Mouse (Mus musculus) neural tube, embryonic 14.5 days (tissue): ENCODE results near the gene Tnfrsf13b. TPM values are rescaled to one million over a fixed set of nuclear protein-coding genes. Genes with fewer than 3 reads are reported as not detected.
"Not testable (repeated sequence)": the region's sequence is repeated elsewhere in the genome, so short reads cannot be mapped to it uniquely, and the experiment has no call there.

Experiments
- ATAC-seq: fragments of 200-750 bp; cut with Nextera tagmentation; 2 replicates; pipeline ENCODE4 v1.8.0; 2017; ENCODE audit warnings: low read depth, mild to moderate bottlenecking, moderate TSS enrichment, moderate library complexity
- H3K27ac ChIP-seq: fragments of 300-500 bp; sonication (generic); 2 replicates; pipeline ENCODE4 v1.5.1; 2014; ENCODE audit warnings: low read depth, mild to moderate bottlenecking, control low read depth, low read length, moderate library complexity, mixed read lengths
- H3K27me3 ChIP-seq: fragments of 300-500 bp; sonication (generic); 2 replicates; pipeline ENCODE4 v1.6.1; 2014; ENCODE audit warnings: low read length; ENCODE audit not compliant: control insufficient read depth, insufficient read depth
- H3K36me3 ChIP-seq: fragments of 300-500 bp; sonication (generic); 2 replicates; pipeline ENCODE4 v1.6.1; 2014; ENCODE audit warnings: low read length, mixed read lengths; ENCODE audit not compliant: control insufficient read depth, insufficient read depth
- H3K4me1 ChIP-seq: fragments of 300-500 bp; sonication (generic); 2 replicates; pipeline ENCODE4 v1.6.1; 2014; ENCODE audit warnings: low read length; ENCODE audit not compliant: control insufficient read depth, insufficient read depth
- H3K4me2 ChIP-seq: fragments of 300-500 bp; sonication (generic); 2 replicates; pipeline ENCODE4 v1.6.1; 2014; ENCODE audit warnings: mild to moderate bottlenecking, low read depth, low read length, control low read depth
- H3K4me3 ChIP-seq: fragments of 300-500 bp; sonication (generic); 2 replicates; pipeline ENCODE4 v1.5.1; 2014; ENCODE audit warnings: low read depth, low read length, control low read depth, mixed read lengths
- H3K9ac ChIP-seq: fragments of 300-500 bp; sonication (generic); replicated peaks from 2 replicates; pipeline ENCODE4 v1.6.1; 2014; ENCODE audit warnings: low read depth, mild to moderate bottlenecking, control low read depth, low read length, mixed read lengths
- H3K9me3 ChIP-seq: fragments of 300-500 bp; sonication (generic); 2 replicates; pipeline ENCODE4 v1.6.1; 2016; ENCODE audit warnings: low read length; ENCODE audit not compliant: control insufficient read depth
- WGBS: fragments of 180-500 bp; shearing (Covaris S2); extraction: QIAGEN DNeasy Blood & Tissue Kit; methylation state at CpG from one replicate; pipeline ENCODE4 v1.1.7; 2014; 5-methylcytosine and 5-hydroxymethylcytosine counted together
- polyA plus RNA-seq: library from polyadenylated mRNA; unstranded; fragments of >200 nt; fragmentation: Nextera tagmentation; extraction: Ambion mirVana; gene quantifications from 2 replicates; pipeline ENCODE4 v1.2.1, GENCODE M21; 2014

Gene Tnfrsf13b
- polyA plus RNA-seq, 1 experiment from 2014 or later = 0.67 TPM

- Histone ChIP-seq H3K9ac (no peak overlapping the region), H3K4me3 (no peak overlapping the region), H3K4me1 (no peaks in the 10 kb centered on the region), H3K9me3 (no peaks in the 10 kb centered on the region), H3K27ac (no peak overlapping the region), H3K27me3 (no peaks in the 10 kb centered on the region), H3K36me3 (no peaks in the 10 kb centered on the region), H3K4me2 (no peak overlapping the region)
- WGBS = 86% methylated on average over 8 of the region's 8 CpGs
- ATAC-seq = no peak
Observed at GRCm38 (mm10) chr11:61122769-61123288, 3.7 kb upstream of the Tnfrsf13b start.

- H3K9ac ChIP-seq = no peak overlapping the region
Observed at GRCm38 (mm10) chr11:61123886-61124285, 2.7 kb upstream of the Tnfrsf13b start.

GRCm38 (mm10) chr11:61125970-61126369 is 585 bp upstream of the Tnfrsf13b start:
- H3K4me2 ChIP-seq = no peak overlapping the region
- H3K27ac ChIP-seq = no peak overlapping the region
- H3K4me3 ChIP-seq = no peak overlapping the region
- ATAC-seq = no peak
- WGBS = 89% methylated on average over 5 of the region's 5 CpGs
- H3K36me3 ChIP-seq = no peaks in the 10 kb centered on the region
- H3K4me1 ChIP-seq = no peaks in the 10 kb centered on the region
- no peak overlapping the region for H3K9ac ChIP-seq
- H3K27me3 ChIP-seq = no peaks in the 10 kb centered on the region
- H3K9me3 ChIP-seq = no peaks in the 10 kb centered on the region

More at GRCm38 (mm10) chr11:61123886-61124285, 2.7 kb upstream of the Tnfrsf13b start:
- H3K4me3 ChIP-seq = no peak overlapping the region
- no peaks in the 10 kb centered on the region for H3K4me1 ChIP-seq
- H3K27ac ChIP-seq = no peak overlapping the region
- no peaks in the 10 kb centered on the region for H3K9me3 ChIP-seq
- no peaks in the 10 kb centered on the region for H3K36me3 ChIP-seq
- 75% methylated on average over 3 of the region's 3 CpGs for WGBS
- no peak overlapping the region for H3K4me2 ChIP-seq
- no peak for ATAC-seq
- H3K27me3 ChIP-seq = no peaks in the 10 kb centered on the region

- WGBS = 91% methylated on average over 8 of the region's 8 CpGs
- no peak overlapping the region for H3K4me2 ChIP-seq
- H3K9me3 ChIP-seq = no peaks in the 10 kb centered on the region
- H3K4me1 ChIP-seq = no peaks in the 10 kb centered on the region
- H3K4me3 ChIP-seq = no peak overlapping the region
- H3K27ac ChIP-seq = no peak overlapping the region
- no peak overlapping the region for H3K9ac ChIP-seq
- H3K27me3 ChIP-seq = no peaks in the 10 kb centered on the region
- ATAC-seq = no peak
- H3K36me3 ChIP-seq = no peaks in the 10 kb centered on the region
Observed at GRCm38 (mm10) chr11:61127421-61128055, 983 bp downstream of the Tnfrsf13b start.

GRCm38 (mm10) chr11:61129305-61129704 is 2.8 kb downstream of the Tnfrsf13b start:
- Histone ChIP-seq H3K36me3 (no peaks in the 10 kb centered on the region), H3K27me3 (no peaks in the 10 kb centered on the region), H3K4me2 (no peak overlapping the region), H3K4me3 (no peak overlapping the region), H3K9ac (no peak overlapping the region), H3K27ac (no peak overlapping the region), H3K9me3 (no peaks in the 10 kb centered on the region), H3K4me1 (no peaks in the 10 kb centered on the region)
- 57% methylated on average over 10 of the region's 10 CpGs for WGBS
- no peak for ATAC-seq

- H3K27me3 ChIP-seq, H3K4me1 ChIP-seq, H3K9ac ChIP-seq, H3K4me2 ChIP-seq, H3K9me3 ChIP-seq, H3K27ac ChIP-seq, H3K4me3 ChIP-seq, H3K36me3 ChIP-seq, ATAC-seq: not testable (repeated sequence)
- 93% methylated on average over 4 of the region's 4 CpGs for WGBS
Observed at GRCm38 (mm10) chr11:61130646-61131045, 4.1 kb downstream of the Tnfrsf13b start.

GRCm38 (mm10) chr11:61132943-61133342 is 6.4 kb downstream of the Tnfrsf13b start:
- Histone ChIP-seq H3K9ac (no peak overlapping the region), H3K27me3 (no peaks in the 10 kb centered on the region), H3K9me3 (no peaks in the 10 kb centered on the region), H3K4me1 (no peaks in the 10 kb centered on the region), H3K4me2 (no peak overlapping the region), H3K36me3 (no peaks in the 10 kb centered on the region), H3K27ac (no peak overlapping the region), H3K4me3 (no peak overlapping the region)
- WGBS = 82% methylated on average over 2 of the region's 2 CpGs
- ATAC-seq = no peak

GRCm38 (mm10) chr11:61141693-61142092 is 15.1 kb downstream of the Tnfrsf13b start:
- ATAC-seq = no peak
- WGBS = 85% methylated on average over 2 of the region's 2 CpGs
- H3K4me3 ChIP-seq = no peak overlapping the region
- H3K9me3 ChIP-seq = no peaks in the 10 kb centered on the region
- H3K4me1 ChIP-seq = no peaks in the 10 kb centered on the region
- H3K27ac ChIP-seq = no peak overlapping the region
- H3K4me2 ChIP-seq = no peak overlapping the region
- H3K36me3 ChIP-seq = no peaks in the 10 kb centered on the region
- H3K27me3 ChIP-seq = no peaks in the 10 kb centered on the region
- no peak overlapping the region for H3K9ac ChIP-seq

- H3K4me1 ChIP-seq = 0 out of 2 replicates have a peak, but pooled peaks cover 3% of the 10 kb centered on the region
- no peak overlapping the region for H3K27ac ChIP-seq
- no peak overlapping the region for H3K9ac ChIP-seq
- ATAC-seq = no peak
- no peaks in the 10 kb centered on the region for H3K36me3 ChIP-seq
- no peaks in the 10 kb centered on the region for H3K27me3 ChIP-seq
- 68% methylated on average over 3 of the region's 3 CpGs for WGBS
- no peak overlapping the region for H3K4me2 ChIP-seq
- H3K9me3 ChIP-seq = no peaks in the 10 kb centered on the region
- H3K4me3 ChIP-seq = no peak overlapping the region
Observed at GRCm38 (mm10) chr11:61142262-61142661, 15.7 kb downstream of the Tnfrsf13b start.
